Mouse (Mus musculus) layer of hippocampus, postnatal 25 days (tissue): ENCODE measurements around the gene Als2. TPM values are rescaled to one million over a fixed set of nuclear protein-coding genes. Genes with fewer than 3 reads are reported as not detected.

ENCODE experiments used
- total RNA-seq, 2 experiments: library from RNA; stranded (reverse); gene quantifications; 2 replicates each; pipeline ENCODE4 v1.2.3; 2021

Gene Als2
- total RNA-seq, 2 experiments from 2014 or later, result 50.7 to 57.3 TPM

Other genes starting within 250 kb of the Als2 start
- gene C2cd6, start 142.3 kb downstream of the Als2 start, total RNA-seq, result not detected
- 10 to 100 TPM; 27.9 to 29.2 TPM for gene Tmem237, start 116.8 kb downstream of the Als2 start, total RNA-seq
- 1 to 10 TPM; 1.2 to 1.9 TPM for gene Mpp4, start 73.8 kb downstream of the Als2 start, total RNA-seq
- under 1 TPM; 0.17 to 0.56 TPM for gene Cdk15, start 19.7 kb upstream of the Als2 start, total RNA-seq
- 1 to 10 TPM; 5.5 to 6.1 TPM for gene Fzd7, start 245.2 kb upstream of the Als2 start, total RNA-seq